In the genomic region with DNA sequence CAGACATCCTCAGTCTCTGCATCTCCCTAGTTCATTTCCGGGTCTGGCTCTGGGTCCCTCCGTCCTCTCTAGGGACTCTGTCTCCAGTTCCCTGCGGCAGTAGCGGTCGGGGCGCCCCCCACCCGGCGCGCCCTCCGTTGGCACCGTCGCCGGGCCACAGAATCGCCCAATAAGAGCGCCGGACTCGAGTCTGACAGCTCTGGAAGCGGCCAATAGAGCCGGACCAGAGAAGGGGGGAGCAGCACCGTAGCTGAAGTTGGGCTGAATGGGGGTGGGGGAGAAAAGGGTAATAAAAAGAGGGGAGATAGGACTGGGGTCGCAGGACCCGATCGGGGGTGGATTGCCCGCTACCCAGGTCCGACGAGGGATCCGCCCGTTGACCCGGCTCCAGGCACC, we compare ENCODE assay signal across 8 mouse cellular contexts. TPM values are rescaled to one million over a fixed set of nuclear protein-coding genes. Genes with fewer than 3 reads are reported as not detected.
DNase-seq lines count a peak whose midpoint lies in the region; ATAC-seq and TF ChIP-seq lines count a peak whose summit lies in the region.

No protein-coding gene starts in this region.

- peak overlapping the region; percentile 85 for H3K4me2 ChIP-seq in heart, embryonic 11.5 days
- peak overlapping the region; percentile 96 for H3K4me2 ChIP-seq in lung, postnatal 0 days (replicated peaks; ENCODE audit: low read depth, low read length)

- no peak overlapping the region for H3K27ac ChIP-seq in testis, adult 2 months (ENCODE audit: control insufficient read depth, insufficient read depth, low read depth, low read length)
- H3K27ac ChIP-seq in cortical plate, adult 2 months (ENCODE audit: insufficient read depth, low read length): peak overlapping the region; percentile 62; the same call in 1 of the 2 replicates
- H3K27ac ChIP-seq in heart, embryonic 11.5 days (ENCODE audit: low read depth, low read length): peak overlapping the region; percentile 84
- no peak overlapping the region for H3K27ac ChIP-seq in lung, postnatal 0 days (ENCODE audit: low read length)

- no peaks in the 10 kb centered on the region for H3K36me3 ChIP-seq in testis, adult 2 months (ENCODE audit: control insufficient read depth, insufficient read depth, low read length)
- H3K36me3 ChIP-seq in heart, embryonic 11.5 days (ENCODE audit: control insufficient read depth, insufficient read depth, low read length): no peaks in the 10 kb centered on the region
- no peaks in the 10 kb centered on the region for H3K36me3 ChIP-seq in lung, postnatal 0 days (ENCODE audit: insufficient read depth, low read length)

- peaks cover 7% of the 10 kb centered on the region for H3K4me1 ChIP-seq in testis, adult 2 months (ENCODE audit: control insufficient read depth, insufficient read depth, low read length)
- peaks cover 6% of the 10 kb centered on the region; the same call in 1 of the 2 replicates for H3K4me1 ChIP-seq in cortical plate, adult 2 months (ENCODE audit: control insufficient read depth, insufficient read depth, low read length)
- H3K4me1 ChIP-seq in heart, embryonic 11.5 days (ENCODE audit: control insufficient read depth, insufficient read depth, low read length): peaks cover 21% of the 10 kb centered on the region
- H3K4me1 ChIP-seq in lung, postnatal 0 days (ENCODE audit: insufficient read depth, low read depth, low read length): 0 out of 2 replicates have a peak, but pooled peaks cover 6% of the 10 kb centered on the region

- 0 out of 2 replicates have a peak, but pooled peaks have one; percentile 12 for ATAC-seq in heart, embryonic 11.5 days (replicated peaks; ENCODE audit: insufficient number of reproducible peaks, low FRiP score, low TSS enrichment)
- ATAC-seq in lung, postnatal 0 days: peak; percentile 41
- ATAC-seq in megakaryocyte progenitor cell, adult 5-6 weeks (replicated peaks; ENCODE audit: poor library complexity): no peak

- no peaks in the 10 kb centered on the region for H3K9me3 ChIP-seq in heart, embryonic 11.5 days (replicated peaks; ENCODE audit: control insufficient read depth, low read length)
- H3K9me3 ChIP-seq in lung, postnatal 0 days (ENCODE audit: low read length): no peaks in the 10 kb centered on the region

- no peak for TF ChIP-seq CTCF in testis, adult 2 months (IDR thresholded peaks at IDR 0.05; ENCODE audit: control insufficient read depth, insufficient read depth, insufficient replicate concordance, low read depth, low read length)
- no peak for TF ChIP-seq CTCF in cortical plate, adult 2 months (IDR thresholded peaks at IDR 0.05; ENCODE audit: extremely low read depth, insufficient read depth, low read length)
- no peak for TF ChIP-seq CTCF in lung, postnatal 0 days (IDR thresholded peaks at IDR 0.05)

- peak overlapping the region; percentile 67 for H3K4me3 ChIP-seq in testis, adult 2 months (ENCODE audit: control insufficient read depth, low read depth, low read length)
- H3K4me3 ChIP-seq in cortical plate, adult 2 months (ENCODE audit: insufficient read depth, low read length): peak overlapping the region; percentile 72
- H3K4me3 ChIP-seq in heart, embryonic 11.5 days (ENCODE audit: low read depth, low read length): peak overlapping the region; percentile 75
- H3K4me3 ChIP-seq in lung, postnatal 0 days (ENCODE audit: low read depth, low read length): peak overlapping the region; percentile 54

- TF ChIP-seq EP300 in lung, postnatal 0 days (IDR thresholded peaks at IDR 0.05): no peak

- peaks cover 2% of the 10 kb centered on the region; the same call in 1 of the 2 replicates for H3K27me3 ChIP-seq in testis, adult 2 months (ENCODE audit: control insufficient read depth, insufficient read depth, low read length)
- peaks cover 60% of the 10 kb centered on the region for H3K27me3 ChIP-seq in heart, embryonic 11.5 days (ENCODE audit: control insufficient read depth, insufficient read depth, low read length)
- H3K27me3 ChIP-seq in lung, postnatal 0 days (replicated peaks; ENCODE audit: insufficient read depth, low read length): peaks cover 39% of the 10 kb centered on the region

- no peak for TF ChIP-seq POLR2A in testis, adult 2 months (IDR thresholded peaks at IDR 0.05; ENCODE audit: control insufficient read depth, low read depth, low read length)
- TF ChIP-seq POLR2A in cortical plate, adult 2 months (IDR thresholded peaks at IDR 0.05; ENCODE audit: extremely low read depth, insufficient read depth, low read length): no peak

- H3K9ac ChIP-seq in heart, embryonic 11.5 days (ENCODE audit: low read depth, low read length): peak overlapping the region; percentile 81
- no peak overlapping the region for H3K9ac ChIP-seq in lung, postnatal 0 days (replicated peaks; ENCODE audit: low read depth)

- WGBS in heart, embryonic 11.5 days (ENCODE audit: insufficient replicate concordance): 2% methylated on average over 29 of the region's 29 CpGs
- 0% methylated on average over 28 of the region's 29 CpGs for WGBS in lung, postnatal 0 days

- no peak for DNase-seq in testis, postnatal 14 days (ENCODE audit: low spot score)
- peak; percentile 67 for DNase-seq in layer of hippocampus, adult 9-11 months
- peak; percentile 26 for DNase-seq in lung, postnatal 0 days (ENCODE audit: low spot score)
- DNase-seq in right cerebral cortex, postnatal 4 days: peak; percentile 71

RNA-seq across cellular contexts. Expression of gene Adcy5, which starts 0.4 kb away (rescaled TPM):
- polyA plus RNA-seq in testis, adult 2 months (2012; rRNA removed): 2.8 and 3.5 TPM in 2 replicates
- 52.6 and 93.4 TPM in 2 replicates for polyA plus RNA-seq in cortical plate, adult 2 months (2012; rRNA removed)
- polyA plus RNA-seq in heart, embryonic 11.5 days (2014; fragmentation: Nextera tagmentation; extraction: Ambion mirVana): 5.6 and 6.0 TPM in 2 replicates
- polyA plus RNA-seq in lung, postnatal 0 days (2015; fragmentation: Nextera tagmentation; extraction: Ambion mirVana): 0.48 and 0.63 TPM in 2 replicates
- not detected in 2 replicates for total RNA-seq in megakaryocyte progenitor cell, adult 5-6 weeks (2015)
- total RNA-seq in megakaryocyte progenitor cell, adult 5-6 weeks (2017): not detected in 2 replicates

Comparison
In these comparisons a context has a peak if more than half of its experiments do, and no peak if none do; other contexts are left out.
1. H3K27ac ChIP-seq: peak in cortical plate, adult 2 months (single experiment) and heart, embryonic 11.5 days (single experiment); none in testis, adult 2 months (single experiment) and lung, postnatal 0 days (single experiment).
2. Peak in every context shown above with its lines, with median percentiles within 50 percentile points of each other: H3K4me3 ChIP-seq.